Mouse (Mus musculus) liver, postnatal 0 days (tissue): ENCODE measurements around the gene Zscan5b.

Experiments
- CTCF ChIP-seq: sonication (generic); IDR thresholded peaks from 2 replicates; pipeline ENCODE4 v1.5.1; 2016; ENCODE audit warnings: antibody characterized with exemption, low read depth
- EP300 ChIP-seq: IDR thresholded peaks from 2 replicates; pipeline ENCODE4 v1.6.1; 2016; ENCODE audit warnings: antibody characterized with exemption, low read depth, mild to moderate bottlenecking

- TF ChIP-seq CTCF: no peak
- TF ChIP-seq EP300: no peak
Measured at GRCm38 (mm10) chr7:6285366-6285765, 63.3 kb downstream of the Zscan5b start.
